Mouse (Mus musculus): Measurements from ENCODE around the gene Rpl22l1.

DNA sequence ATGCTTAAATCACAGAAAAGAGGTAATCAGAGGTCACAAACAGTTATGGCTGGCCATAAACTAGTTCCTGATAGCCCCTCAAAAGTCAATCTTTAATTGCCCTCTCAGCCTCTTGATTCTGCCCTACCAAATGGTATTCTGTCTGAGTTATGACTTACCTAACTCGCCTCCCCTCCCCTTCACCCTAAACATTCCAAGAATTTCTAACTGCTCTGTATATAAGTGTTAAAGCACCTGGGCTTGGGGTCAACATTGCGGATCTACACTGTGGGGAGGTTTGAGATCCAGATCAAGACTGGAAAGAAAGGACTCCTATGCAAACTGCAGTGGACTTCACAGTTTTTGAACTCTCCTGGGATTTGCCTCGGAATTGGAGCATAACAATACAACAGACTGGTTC is 37.0 kb upstream of the Rpl22l1 start:
- no peak for TF ChIP-seq POLR2A (IDR thresholded peaks at IDR 0.05; ENCODE audit: extremely low read depth, insufficient read depth, low read length)
- TF ChIP-seq CTCF (IDR thresholded peaks at IDR 0.05; ENCODE audit: low read depth, low read length), result no peak

Measured in liver, adult 2 months (tissue).